Mouse (Mus musculus): ENCODE measurements around the gene Brap.

Brap gene

DNA sequence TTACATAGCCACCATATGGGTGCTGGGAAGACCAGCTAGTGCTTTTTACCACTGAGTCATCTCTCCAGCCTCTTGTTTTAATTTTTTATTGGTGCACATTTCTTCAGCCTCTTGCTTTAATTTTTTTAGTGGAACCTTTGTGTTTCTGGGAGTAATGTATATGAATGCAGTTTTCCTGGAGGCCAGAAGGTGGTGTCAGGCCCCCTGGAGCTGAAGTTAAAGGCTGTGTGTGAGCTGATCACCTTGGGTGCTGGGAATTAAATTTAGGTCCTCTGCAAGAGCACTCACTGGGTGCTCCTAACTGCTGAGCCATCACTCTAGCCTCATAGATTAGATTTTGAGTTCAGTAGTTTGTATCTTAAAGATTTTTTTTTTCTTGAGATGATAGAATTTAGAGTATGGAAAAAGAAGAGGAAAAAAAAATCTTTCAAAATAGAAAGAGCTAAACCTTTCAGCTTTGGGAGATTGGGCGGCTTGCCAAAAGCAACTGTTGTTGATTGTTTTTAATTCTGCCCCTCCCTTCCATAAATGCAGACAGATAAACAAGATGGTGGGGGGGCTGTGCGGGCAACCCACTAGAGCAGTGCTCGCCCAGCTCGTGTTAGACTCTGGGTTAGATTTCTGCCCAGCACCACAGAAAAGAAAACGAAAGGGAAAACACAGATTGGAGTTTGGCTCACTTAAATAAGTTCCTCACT is 60.7 kb downstream of the Brap start:
- no peak for DNase-seq

DNA sequence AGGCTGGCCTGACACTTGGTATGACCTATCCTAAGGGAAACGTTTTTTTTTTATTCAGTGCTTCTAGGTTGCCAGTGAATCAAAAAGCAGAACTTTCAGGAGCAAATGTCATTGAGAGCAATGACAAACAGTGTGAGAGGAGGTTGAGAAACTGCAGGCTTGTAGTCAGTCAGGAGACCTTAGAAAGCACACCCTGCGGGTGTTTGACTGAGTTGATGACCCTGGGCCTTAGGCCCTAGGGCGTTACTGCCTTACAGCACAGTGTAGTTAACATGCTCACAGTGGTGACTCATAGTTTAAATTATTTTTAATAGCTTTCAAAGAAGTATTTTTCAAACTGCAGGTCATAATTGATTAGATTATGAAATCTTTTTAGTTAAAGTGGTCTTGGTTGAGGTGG is 61.5 kb downstream of the Brap start:
- DNase-seq = no peak

DNA sequence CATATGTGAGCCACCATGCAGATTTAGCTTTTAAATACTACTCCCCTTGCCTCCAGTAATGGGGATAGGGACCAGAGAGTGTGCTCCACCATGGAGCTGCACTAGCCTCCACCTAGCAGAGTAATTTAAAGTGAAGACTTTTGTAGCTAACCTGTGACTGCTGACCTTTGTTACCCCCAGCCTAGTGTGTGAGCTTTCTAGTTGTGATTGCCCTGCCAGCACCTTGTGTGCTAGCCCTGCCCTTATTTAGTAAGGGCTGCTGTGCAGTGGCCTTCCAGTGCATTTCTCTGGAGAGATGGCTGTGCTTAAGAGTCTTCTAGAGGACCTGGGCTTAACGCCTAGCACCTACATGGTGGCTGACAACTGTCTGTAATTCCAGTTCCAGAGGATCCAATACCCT is 64.3 kb downstream of the Brap start:
- no peak for DNase-seq

DNA sequence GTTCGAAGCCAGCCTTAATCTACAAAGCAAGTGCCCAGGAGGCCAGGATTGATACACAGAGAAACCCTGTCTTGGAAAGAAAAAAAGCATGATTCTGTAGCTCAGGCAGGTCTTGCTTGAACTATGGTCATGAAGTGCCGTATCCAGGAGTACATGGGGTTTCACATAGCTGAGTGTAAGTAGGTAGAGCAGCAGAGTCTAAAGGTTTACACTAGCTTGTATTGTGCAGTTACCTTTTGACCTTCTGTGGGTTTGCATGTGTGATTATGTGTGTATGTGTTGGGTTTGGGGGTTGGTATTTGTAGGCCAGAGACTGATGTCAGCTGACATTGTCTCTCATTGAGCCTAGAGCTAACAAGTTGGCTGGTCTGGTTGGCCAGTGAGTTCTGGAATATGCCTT is 69.7 kb downstream of the Brap start:
- no peak for DNase-seq

DNA sequence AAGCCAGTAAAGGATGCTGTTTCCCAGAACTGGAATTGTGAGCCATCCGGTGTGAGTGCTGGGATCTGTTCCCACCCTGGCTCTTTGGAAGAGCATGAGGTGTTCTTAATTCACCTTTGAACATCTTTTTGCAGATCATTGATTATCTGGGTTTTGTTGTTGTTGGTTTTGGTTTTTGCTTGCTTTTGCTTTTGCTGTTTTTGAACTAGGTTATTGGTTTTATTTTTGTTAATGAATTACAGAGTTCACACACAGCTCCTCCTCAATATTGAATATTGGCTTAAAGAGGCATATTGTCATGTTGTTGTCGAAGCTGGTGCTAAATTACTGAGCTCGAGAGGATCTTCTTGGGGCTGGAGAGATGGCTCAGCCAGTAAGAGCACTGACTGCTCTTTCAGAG is 76.3 kb downstream of the Brap start:
- no peak for DNase-seq
